Mouse (Mus musculus) gastrocnemius, postnatal 10 days (tissue): ENCODE results near the gene Gusb. TPM values are rescaled to one million over a fixed set of nuclear protein-coding genes. Genes with fewer than 3 reads are reported as not detected.
A peak's percentile ranks its signal among the peaks of the same experiment; 100 is the strongest.

ENCODE experiments used
- DNase-seq: peaks from one replicate; pipeline ENCODE4 v3.0.0; 2021; ENCODE audit warnings: mixed read lengths
- total RNA-seq, 2 experiments: library from RNA; stranded (reverse); gene quantifications; 2 replicates each; pipeline ENCODE4 v1.2.3; 2021

Gene Gusb
- total RNA-seq, 2 experiments from 2014 or later, result 16.5 to 23.5 TPM

GRCm38 (mm10) chr5:129974354-129974753 lies 28.5 kb downstream of the Gusb start:
- no peak for DNase-seq

- no peak for DNase-seq
Observed at GRCm38 (mm10) chr5:129971491-129971890, 31.4 kb downstream of the Gusb start.

- no peak for DNase-seq
Observed at GRCm38 (mm10) chr5:129968417-129968816, 34.4 kb downstream of the Gusb start.

GRCm38 (mm10) chr5:129966448-129966847 lies 36.4 kb downstream of the Gusb start:
- DNase-seq, result no peak

GRCm38 (mm10) chr5:129963224-129963623 lies 39.6 kb downstream of the Gusb start:
- DNase-seq, result no peak

GRCm38 (mm10) chr5:129955792-129956191 lies 47.1 kb downstream of the Gusb start:
- no peak for DNase-seq

GRCm38 (mm10) chr5:129954473-129955254 lies 48.2 kb downstream of the Gusb start:
- DNase-seq, result peak; percentile 42

GRCm38 (mm10) chr5:129952143-129952542 lies 50.7 kb downstream of the Gusb start:
- DNase-seq, result no peak

GRCm38 (mm10) chr5:129947528-129948033 lies 55.3 kb downstream of the Gusb start:
- no peak for DNase-seq

- no peak for DNase-seq
Observed at GRCm38 (mm10) chr5:129943402-129943801, 59.4 kb downstream of the Gusb start.

- peak; percentile 37 for DNase-seq
Observed at GRCm38 (mm10) chr5:129942073-129942939, 60.5 kb downstream of the Gusb start.

- DNase-seq, result peak; percentile 99
Observed at GRCm38 (mm10) chr5:129941495-129942045, 61.3 kb downstream of the Gusb start, which contains the start of gene Vkorc1l1. Vkorc1l1 (plus strand) TSS chr5:129941970.

- DNase-seq, result no peak
Observed at GRCm38 (mm10) chr5:129940736-129941494, 61.9 kb downstream of the Gusb start.

- no peak for DNase-seq
Observed at GRCm38 (mm10) chr5:129940281-129940680, 62.6 kb downstream of the Gusb start.

Other genes starting within 250 kb of the Gusb start
- gene Psph, start 215.6 kb downstream of the Gusb start, total RNA-seq, result 10 to 100 TPM; 15.9 to 18.2 TPM
- gene Sumf2, start 156.1 kb downstream of the Gusb start, total RNA-seq, result 10 to 100 TPM in 1 of 2 experiments, 1 to 10 TPM in 1; 9.8 to 13.5 TPM
- gene Chchd2, start 115.6 kb downstream of the Gusb start, total RNA-seq, result 100 to 1,000 TPM; 404 to 489 TPM
- gene Zbed5, start 107.3 kb downstream of the Gusb start, total RNA-seq, result 1 to 10 TPM; 1.1 to 1.9 TPM
- 100 to 1,000 TPM; 199 to 205 TPM for gene Phkg1, start 104.5 kb downstream of the Gusb start, total RNA-seq
- 1 to 10 TPM in 1 of 2 experiments, under 1 TPM in 1; 0.45 to 1.4 TPM for gene Nupr1l, start 94.5 kb downstream of the Gusb start, total RNA-seq
- gene Vkorc1l1, start 61.1 kb downstream of the Gusb start, total RNA-seq, result 10 to 100 TPM; 17.6 to 18.5 TPM
- 10 to 100 TPM; 10.2 to 10.3 TPM for gene Asl, start 26.2 kb upstream of the Gusb start, total RNA-seq
- gene Crcp, start 26.2 kb upstream of the Gusb start, total RNA-seq, result 10 to 100 TPM; 14.5 to 16.5 TPM
- gene Tpst1, start 70.3 kb upstream of the Gusb start, total RNA-seq, result 10 to 100 TPM; 26.8 to 30.9 TPM
- gene Kctd7, start 141.8 kb upstream of the Gusb start, total RNA-seq, result 1 to 10 TPM; 3.9 to 5.7 TPM
- gene Rabgef1, start 168.7 kb upstream of the Gusb start, total RNA-seq, result 10 to 100 TPM; 33.3 to 39.3 TPM
- gene Tmem248, start 214.0 kb upstream of the Gusb start, total RNA-seq, result 10 to 100 TPM; 25.2 to 29.9 TPM